Mouse (Mus musculus): ENCODE results near the gene Pim3.

- TF ChIP-seq GATA1 (IDR thresholded peaks at IDR 0.05; ENCODE audit: low read length) (no peak), TAL1 (IDR thresholded peaks at IDR 0.05; ENCODE audit: low read length) (no peak)
These were observed 30.9 kb downstream of the Pim3 start for GRCm38 (mm10) chr15:88892876-88893275.

Measured in erythroblast, embryonic 14.5 days (primary cell).